Mouse (Mus musculus): ENCODE results near the gene Phyhd1. TPM values are rescaled to one million over a fixed set of nuclear protein-coding genes. Genes with fewer than 3 reads are reported as not detected.

Gene Phyhd1
- polyA plus RNA-seq, 1 experiment: 25.7 TPM

DNA sequence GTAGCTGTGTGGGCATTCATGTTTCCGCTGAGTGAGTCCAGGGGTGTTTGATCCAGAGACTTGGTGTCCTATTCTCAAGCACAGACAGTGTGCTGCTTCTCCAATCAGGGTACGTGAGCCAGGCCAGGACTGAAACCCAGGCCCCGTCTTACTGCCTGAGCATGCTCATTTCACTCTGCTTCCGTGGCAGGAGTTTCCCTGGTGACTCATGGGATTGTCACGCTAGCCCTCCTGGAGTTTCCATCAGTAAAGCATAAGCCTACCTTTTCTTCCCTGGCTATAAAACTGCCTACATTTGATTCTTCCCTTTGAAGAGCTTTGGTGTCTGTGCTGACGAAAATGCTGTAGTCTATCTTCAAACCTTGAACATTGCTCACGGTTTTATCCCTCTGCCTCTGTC lies 57.1 kb downstream of the Phyhd1 start:
- Histone ChIP-seq H3K4me3 (replicated peaks; ENCODE audit: insufficient read depth, low read depth, low read length) (no peak overlapping the region), H3K27me3 (ENCODE audit: control insufficient read depth, insufficient read depth, low read length) (no peaks in the 10 kb centered on the region), H3K4me1 (ENCODE audit: control insufficient read depth, insufficient read depth, low read length) (peaks cover 4% of the 10 kb centered on the region; the same call in 1 of the 2 replicates), H3K27ac (ENCODE audit: insufficient read depth, low read length) (no peak overlapping the region)
- no peak for TF ChIP-seq POLR2A (IDR thresholded peaks at IDR 0.05; ENCODE audit: borderline replicate concordance, insufficient read depth, low read length)
- TF ChIP-seq CTCF (IDR thresholded peaks at IDR 0.05; ENCODE audit: borderline replicate concordance, insufficient read depth, low read depth, low read length): no peak
- no peak for DNase-seq
- WGBS: 82% methylated on average over 7 of the region's 7 CpGs

DNA sequence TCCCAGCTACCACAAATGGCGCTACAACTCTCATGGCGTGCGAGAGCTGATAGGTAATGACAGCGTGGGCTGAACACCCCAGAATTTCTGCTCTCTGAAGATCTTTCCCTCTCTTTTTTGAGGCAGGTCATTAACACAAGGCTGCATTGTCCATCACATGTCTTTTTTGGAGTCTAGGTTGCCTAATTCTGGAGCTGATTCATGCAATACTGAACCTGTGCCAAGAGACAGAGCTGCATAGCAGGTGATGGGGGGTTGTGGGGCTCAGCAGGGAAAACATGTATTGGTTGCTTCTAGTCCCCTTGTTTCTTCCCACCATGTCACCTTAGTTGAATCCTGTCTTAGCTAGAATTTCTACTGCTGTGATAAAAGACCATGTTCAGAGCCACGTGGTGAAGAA lies 59.3 kb downstream of the Phyhd1 start:
- WGBS: 94% methylated on average over 5 of the region's 5 CpGs
- peaks cover 4% of the 10 kb centered on the region; the same call in 1 of the 2 replicates for H3K4me1 ChIP-seq (ENCODE audit: control insufficient read depth, insufficient read depth, low read length)
- TF ChIP-seq POLR2A (IDR thresholded peaks at IDR 0.05; ENCODE audit: borderline replicate concordance, insufficient read depth, low read length) (no peak), CTCF (IDR thresholded peaks at IDR 0.05; ENCODE audit: borderline replicate concordance, insufficient read depth, low read depth, low read length) (no peak)
- DNase-seq: peak in 1 of 2 experiments; percentile 20
- H3K4me3 ChIP-seq (replicated peaks; ENCODE audit: insufficient read depth, low read depth, low read length): no peak overlapping the region
- H3K27me3 ChIP-seq (ENCODE audit: control insufficient read depth, insufficient read depth, low read length): no peaks in the 10 kb centered on the region
- no peak overlapping the region for H3K27ac ChIP-seq (ENCODE audit: insufficient read depth, low read length)

DNA sequence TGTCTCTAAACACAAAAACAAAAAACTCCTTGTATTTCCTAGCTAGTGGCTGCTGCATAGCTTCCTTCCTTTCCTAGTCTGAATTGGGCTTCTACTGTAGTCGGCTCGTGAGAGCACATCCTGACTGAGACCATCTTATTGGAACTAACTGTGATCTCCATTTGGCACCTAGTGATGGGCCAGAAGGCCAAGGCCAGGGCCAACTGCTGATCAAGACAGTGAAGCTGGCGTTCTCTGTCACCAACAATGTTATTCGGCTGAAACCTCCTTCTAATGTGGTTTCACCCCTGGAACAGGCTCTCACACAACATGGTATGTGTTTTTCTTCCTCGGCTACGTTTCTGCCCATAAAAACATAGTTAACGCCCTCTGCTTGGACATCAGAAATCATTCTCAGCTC lies 61.3 kb downstream of the Phyhd1 start:
- Histone ChIP-seq H3K4me3 (replicated peaks; ENCODE audit: insufficient read depth, low read depth, low read length) (no peak overlapping the region), H3K27me3 (ENCODE audit: control insufficient read depth, insufficient read depth, low read length) (no peaks in the 10 kb centered on the region), H3K27ac (ENCODE audit: insufficient read depth, low read length) (no peak overlapping the region), H3K4me1 (ENCODE audit: control insufficient read depth, insufficient read depth, low read length) (peaks cover 4% of the 10 kb centered on the region; the same call in 1 of the 2 replicates)
- TF ChIP-seq CTCF (IDR thresholded peaks at IDR 0.05; ENCODE audit: borderline replicate concordance, insufficient read depth, low read depth, low read length) (no peak), POLR2A (IDR thresholded peaks at IDR 0.05; ENCODE audit: borderline replicate concordance, insufficient read depth, low read length) (no peak)
- 42% methylated on average over 7 of the region's 7 CpGs for WGBS
- DNase-seq: peak; percentile 40 to 67

DNA sequence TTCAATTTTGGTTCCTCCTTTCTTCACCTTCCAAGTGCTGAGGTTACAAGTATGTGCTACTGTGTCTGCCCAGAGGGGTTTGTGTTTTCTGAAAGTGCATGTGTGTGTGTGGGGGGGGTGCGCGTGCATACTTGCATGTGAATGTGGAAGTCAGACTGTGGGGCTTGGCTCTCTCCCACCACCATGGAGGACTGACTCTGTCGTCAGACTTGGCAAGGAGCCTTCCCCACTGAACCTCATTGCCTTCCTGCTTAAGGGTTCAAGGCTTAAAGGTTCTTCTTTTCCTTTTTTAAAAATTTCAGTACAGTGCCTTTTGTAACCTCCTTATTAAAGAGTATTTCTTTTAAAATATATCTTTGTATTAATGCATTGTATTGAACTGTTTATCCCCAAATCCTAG lies 62.8 kb downstream of the Phyhd1 start:
- Histone ChIP-seq H3K4me1 (ENCODE audit: control insufficient read depth, insufficient read depth, low read length) (peaks cover 4% of the 10 kb centered on the region; the same call in 1 of the 2 replicates), H3K4me3 (replicated peaks; ENCODE audit: insufficient read depth, low read depth, low read length) (no peak overlapping the region), H3K27ac (ENCODE audit: insufficient read depth, low read length) (no peak overlapping the region), H3K27me3 (ENCODE audit: control insufficient read depth, insufficient read depth, low read length) (no peaks in the 10 kb centered on the region)
- TF ChIP-seq POLR2A (IDR thresholded peaks at IDR 0.05; ENCODE audit: borderline replicate concordance, insufficient read depth, low read length): no peak
- no peak for TF ChIP-seq CTCF (IDR thresholded peaks at IDR 0.05; ENCODE audit: borderline replicate concordance, insufficient read depth, low read depth, low read length)
- DNase-seq: no peak
- WGBS: 68% methylated on average over 3 of the region's 3 CpGs

Other genes starting within 250 kb of the Phyhd1 start
- 25.2 and 25.6 TPM in 2 replicates for gene Wdr34, start 217.3 kb upstream of the Phyhd1 start, polyA plus RNA-seq (2012; rRNA removed)
- gene Set, start 208.8 kb upstream of the Phyhd1 start, polyA plus RNA-seq (2012; rRNA removed): 138 and 159 TPM in 2 replicates
- 2.4 TPM in 2 replicates for gene Pkn3, start 188.5 kb upstream of the Phyhd1 start, polyA plus RNA-seq (2012; rRNA removed)
- 14.4 and 15.5 TPM in 2 replicates for gene Zdhhc12, start 172.6 kb upstream of the Phyhd1 start, polyA plus RNA-seq (2012; rRNA removed)
- gene Zer1, start 141.6 kb upstream of the Phyhd1 start, polyA plus RNA-seq (2012; rRNA removed): 137 and 154 TPM in 2 replicates
- 57.7 and 58.2 TPM in 2 replicates for gene Tbc1d13, start 132.5 kb upstream of the Phyhd1 start, polyA plus RNA-seq (2012; rRNA removed)
- gene Endog, start 94.7 kb upstream of the Phyhd1 start, polyA plus RNA-seq (2012; rRNA removed): 52.9 and 54.1 TPM in 2 replicates
- gene Spout1, start 87.7 kb upstream of the Phyhd1 start, polyA plus RNA-seq (2012; rRNA removed): 50.5 and 52.7 TPM in 2 replicates
- gene Kyat1, start 60.4 kb upstream of the Phyhd1 start, polyA plus RNA-seq (2012; rRNA removed): 45.6 and 55.8 TPM in 2 replicates
- 54.8 and 58.0 TPM in 2 replicates for gene Lrrc8a, start 28.5 kb upstream of the Phyhd1 start, polyA plus RNA-seq (2012; rRNA removed)
- gene Gm28035, start 25.6 kb upstream of the Phyhd1 start, polyA plus RNA-seq (2012; rRNA removed): 8.5 and 8.6 TPM in 2 replicates
- not detected in 2 replicates for gene Gm28038, start 14.8 kb downstream of the Phyhd1 start, polyA plus RNA-seq (2012; rRNA removed)
- gene Dolk, start 20.1 kb downstream of the Phyhd1 start, polyA plus RNA-seq (2012; rRNA removed): 20.8 and 21.8 TPM in 2 replicates
- gene Nup188, start 20.2 kb downstream of the Phyhd1 start, polyA plus RNA-seq (2012; rRNA removed): 19.4 and 22.9 TPM in 2 replicates
- 509 and 525 TPM in 2 replicates for gene Sh3glb2, start 93.1 kb downstream of the Phyhd1 start, polyA plus RNA-seq (2012; rRNA removed)
- gene Miga2, start 98.0 kb downstream of the Phyhd1 start, polyA plus RNA-seq (2012; rRNA removed): 108 and 114 TPM in 2 replicates
- 50.5 and 55.9 TPM in 2 replicates for gene Dolpp1, start 126.1 kb downstream of the Phyhd1 start, polyA plus RNA-seq (2012; rRNA removed)
- gene Crat, start 149.6 kb downstream of the Phyhd1 start, polyA plus RNA-seq (2012; rRNA removed): 50.9 and 52.1 TPM in 2 replicates
- gene Ptpa, start 149.8 kb downstream of the Phyhd1 start, polyA plus RNA-seq (2012; rRNA removed): 204 and 207 TPM in 2 replicates
- 5.1 and 7.5 TPM in 2 replicates for gene Ier5l, start 208.0 kb downstream of the Phyhd1 start, polyA plus RNA-seq (2012; rRNA removed)